Mouse (Mus musculus) heart, adult 2 months (tissue): ENCODE measurements around the gene Macrod1. TPM values are rescaled to one million over a fixed set of nuclear protein-coding genes. Genes with fewer than 3 reads are reported as not detected.

Source experiments
- DNase-seq, 2 experiments: peaks; one replicate each; pipeline ENCODE4 v3.0.0; 2021
- H3K27ac ChIP-seq: fragments of 200-600 bp; 2 replicates; pipeline ENCODE4 v1.8.1; 2022
- H3K27me3 ChIP-seq: fragments of 200-500 bp; 2 replicates; pipeline ENCODE4 v1.6.1; 2012; ENCODE audit warnings: mild to moderate bottlenecking, low read length, inconsistent platforms, mixed read lengths; ENCODE audit not compliant: control insufficient read depth, insufficient read depth
- H3K36me3 ChIP-seq: fragments of 200-500 bp; 2 replicates; pipeline ENCODE4 v1.6.1; 2012; ENCODE audit warnings: low read length, inconsistent platforms; ENCODE audit not compliant: control insufficient read depth, insufficient read depth
- H3K4me1 ChIP-seq: fragments of 200-500 bp; 2 replicates; pipeline ENCODE4 v1.6.1; 2011; ENCODE audit warnings: low read length; ENCODE audit not compliant: control insufficient read depth, insufficient read depth
- H3K4me3 ChIP-seq: fragments of 200-600 bp; 2 replicates; pipeline ENCODE4 v1.8.1; 2022
- H3K79me2 ChIP-seq: fragments of 200-500 bp; replicated peaks from 2 replicates; pipeline ENCODE4 v1.6.1; 2012; ENCODE audit warnings: mild to moderate bottlenecking, inconsistent platforms, low read length, moderate library complexity, mixed read lengths; ENCODE audit not compliant: control insufficient read depth, insufficient read depth
- H3K9ac ChIP-seq: fragments of 200-500 bp; 2 replicates; pipeline ENCODE4 v1.6.1; 2012; ENCODE audit warnings: low read depth, mild to moderate bottlenecking, control low read depth, inconsistent platforms, low read length, mixed read lengths
- CTCF ChIP-seq: fragments of 200-600 bp; IDR thresholded peaks from 2 replicates; pipeline ENCODE4 v1.8.1; 2022; ENCODE audit warnings: antibody characterized with exemption, mild to moderate bottlenecking, moderate library complexity
- EP300 ChIP-seq: fragments of 200-500 bp; IDR thresholded peaks from 2 replicates; pipeline ENCODE4 v1.6.1; 2011; ENCODE audit warnings: low read depth, low read length, control low read depth; ENCODE audit not compliant: insufficient read depth
- POLR2A ChIP-seq: fragments of 200-500 bp; IDR thresholded peaks from 2 replicates; pipeline ENCODE4 v1.6.1; 2011; ENCODE audit warnings: mild to moderate bottlenecking, low read depth, low read length, control low read depth; ENCODE audit not compliant: insufficient read depth
- WGBS: fragments of 180-500 bp; shearing (Covaris S2); methylation state at CpG from one replicate; pipeline ENCODE4 v1.1.7; 2018; 5-methylcytosine and 5-hydroxymethylcytosine counted together
- intact Hi-C: fragments of 180-260 bp; cut with DNase I; formaldehyde crosslinking; loops from one replicate; pipeline ENCODE4 v1.15.1; 2025
- polyA plus RNA-seq: library from polyadenylated mRNA; depleted of rRNA; stranded (reverse); fragments of >200 nt; gene quantifications from 2 replicates; pipeline ENCODE4 v1.2.3, GENCODE M21; 2012
- total RNA-seq, 2 experiments: library from RNA; stranded (reverse); gene quantifications; 2 replicates each; pipeline ENCODE4 v1.2.3; 2021

Macrod1 gene
- total and polyA plus RNA-seq, 3 experiments = 262 to 309 (median 278) TPM

DNA sequence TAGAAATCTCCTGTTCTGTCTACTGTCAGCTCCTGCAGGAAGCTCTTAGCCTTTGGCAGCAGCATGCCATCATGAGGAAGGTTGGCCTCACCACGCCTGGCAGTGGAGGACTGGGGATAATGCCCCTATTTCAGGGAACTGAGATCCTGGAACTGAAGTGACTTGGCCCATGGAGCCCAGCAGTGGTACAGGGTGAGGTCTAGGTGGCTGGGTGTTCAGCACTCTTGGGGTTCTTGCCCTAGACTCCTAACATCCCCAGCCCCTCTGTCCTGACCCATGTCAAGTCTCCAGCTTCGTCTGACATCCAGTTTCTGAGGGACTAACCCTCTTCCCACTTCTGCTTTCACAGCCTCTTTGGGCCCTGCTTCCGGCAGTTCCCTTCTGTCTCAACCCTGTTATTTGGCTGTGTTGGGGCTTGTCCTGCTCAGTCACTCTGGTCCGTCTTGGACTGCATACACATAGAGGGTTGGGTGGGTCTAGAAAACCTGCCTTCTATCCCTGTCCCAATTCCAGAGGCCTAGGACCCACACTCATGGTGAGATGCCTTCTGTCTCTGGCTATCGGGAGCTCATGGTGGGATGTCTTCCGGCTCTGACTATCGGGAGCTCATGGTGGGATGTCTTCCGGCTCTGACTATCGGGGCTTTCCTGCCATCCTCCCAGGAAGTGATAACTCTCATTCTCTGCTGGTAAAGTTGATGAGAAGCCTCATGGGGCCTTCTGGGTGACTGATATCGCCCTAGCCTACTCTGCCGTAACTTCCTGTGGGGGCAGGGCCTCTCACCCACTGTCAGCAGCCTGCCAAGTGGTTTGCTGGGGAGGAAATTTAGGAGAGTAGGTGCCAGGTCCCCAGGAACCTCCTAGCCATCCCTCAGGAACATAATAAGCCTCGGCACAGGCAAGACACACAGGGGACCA is 38.8 kb upstream of the Macrod1 start:
- peak; percentile 23 to 45 for DNase-seq
- intact Hi-C loops = no loop called here
- no peaks in the 10 kb centered on the region; the same call in 1 of the 2 replicates for H3K4me1 ChIP-seq
- no peak overlapping the region; the same call in 1 of the 2 replicates for H3K27ac ChIP-seq
- no peaks in the 10 kb centered on the region for H3K36me3 ChIP-seq
- H3K27me3 ChIP-seq = no peaks in the 10 kb centered on the region
- no peaks in the 10 kb centered on the region for H3K79me2 ChIP-seq
- H3K9ac ChIP-seq = no peak overlapping the region
- 51% methylated on average over 12 of the region's 12 CpGs for WGBS
- no peak overlapping the region for H3K4me3 ChIP-seq
- no peak for TF ChIP-seq CTCF

DNA sequence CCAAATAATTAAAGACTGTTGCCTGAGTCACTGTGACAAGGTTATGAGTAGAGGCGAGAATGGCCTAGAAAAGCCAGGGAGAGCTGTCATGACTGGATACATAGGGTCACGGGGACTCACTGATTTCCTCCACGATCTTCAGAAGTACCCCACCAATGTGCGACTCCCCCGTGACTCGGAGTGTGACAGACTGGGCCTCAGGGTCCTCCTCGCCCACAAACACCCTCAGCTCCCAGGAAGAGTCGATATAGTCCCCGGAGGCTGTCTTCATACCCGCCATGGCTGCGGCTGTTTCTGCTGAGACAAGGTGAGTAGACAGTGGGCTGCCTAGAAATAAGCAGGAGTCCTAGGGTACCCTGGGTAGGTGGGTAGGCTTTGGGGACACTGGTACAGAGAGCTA is 38.1 kb upstream of the Macrod1 start:
- Histone ChIP-seq H3K4me3 (no peak overlapping the region), H3K27ac (peak overlapping the region; percentile 33; the same call in 1 of the 2 replicates), H3K27me3 (no peaks in the 10 kb centered on the region), H3K9ac (no peak overlapping the region), H3K4me1 (no peaks in the 10 kb centered on the region; the same call in 1 of the 2 replicates), H3K79me2 (no peaks in the 10 kb centered on the region), H3K36me3 (no peaks in the 10 kb centered on the region)
- no peak for TF ChIP-seq CTCF
- no peak for TF ChIP-seq EP300
- 71% methylated on average over 11 of the region's 11 CpGs for whole genome bisulfite sequencing
- intact Hi-C loops = no loop called here
- DNase-seq = peak in 1 of 2 experiments; percentile 21

DNA sequence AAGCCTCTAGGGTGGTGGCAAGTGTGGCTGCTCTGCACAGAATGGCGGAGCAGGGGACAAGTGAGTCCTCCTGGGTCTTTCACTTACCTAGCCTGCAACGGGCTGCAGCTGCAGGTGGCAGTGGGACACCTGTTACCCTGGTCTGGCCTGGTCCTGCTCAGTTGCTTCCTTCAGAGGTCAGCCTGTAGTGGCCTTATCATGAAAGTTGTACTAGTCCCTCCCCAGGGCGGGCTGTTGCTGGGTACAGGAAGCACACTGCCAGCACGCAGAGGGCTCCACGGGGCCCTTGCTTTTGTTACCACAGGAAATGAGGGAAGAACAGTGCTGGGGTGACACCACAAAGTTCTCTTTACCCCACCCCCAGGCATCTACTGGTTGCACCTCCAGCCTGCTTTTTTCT is 37.4 kb upstream of the Macrod1 start, which contains the start of gene Fermt3:
TSS of gene Fermt3 (minus strand) at position 279 of the 400 bp plus-strand sequence.
- no peaks in the 10 kb centered on the region for H3K27me3 ChIP-seq
- no peaks in the 10 kb centered on the region; the same call in 1 of the 2 replicates for H3K4me1 ChIP-seq
- peak within 1 kb of the TSS; percentile 33; the same call in 1 of the 2 replicates for H3K27ac ChIP-seq
- H3K4me3 ChIP-seq = no peak within 1 kb of the TSS
- WGBS = 40% methylated on average over 5 of the region's 5 CpGs
- intact Hi-C loops = no loop called here
- TF ChIP-seq EP300 (no peak), POLR2A (0 out of 2 replicates have a peak, but pooled peaks have one; percentile 33)
- H3K79me2 ChIP-seq = no peaks in the 10 kb centered on the region
- no peak within 1 kb of the TSS for H3K9ac ChIP-seq
- H3K36me3 ChIP-seq = no peaks in the 10 kb centered on the region
- DNase-seq = peak; percentile 55 to 80

DNA sequence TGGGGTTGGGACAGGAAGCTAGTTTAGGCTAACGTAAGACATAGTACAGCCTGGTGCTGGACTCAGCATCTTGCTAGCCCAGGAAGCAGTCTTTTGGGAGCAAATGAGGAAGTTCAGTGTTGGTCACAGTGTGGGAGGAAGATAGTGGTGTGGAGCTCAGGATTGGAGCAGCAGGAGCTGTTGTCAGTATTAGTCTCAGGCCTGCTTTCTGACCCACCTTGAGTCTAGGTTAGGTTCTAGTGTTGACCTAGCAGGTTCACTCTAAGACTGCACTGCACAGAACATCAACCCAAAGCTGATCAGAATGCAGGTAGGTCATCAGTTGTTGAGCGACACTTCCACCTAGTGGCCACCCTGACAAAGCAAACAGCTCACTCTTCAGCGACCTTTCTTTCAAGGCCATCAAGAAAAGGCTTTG is 36.4 kb upstream of the Macrod1 start:
- 23% methylated on average over 3 of the region's 3 CpGs for WGBS
- no peaks in the 10 kb centered on the region for H3K27me3 ChIP-seq
- no peak overlapping the region for H3K9ac ChIP-seq
- H3K4me3 ChIP-seq = no peak overlapping the region
- peak; percentile 54 to 64 for DNase-seq
- intact Hi-C loops = loop anchor here (1.0 to 5.0 kb wide), 2 partner anchors 96 to 533 kb away; no protein-coding TSS in a partner anchor
- no peaks in the 10 kb centered on the region for H3K79me2 ChIP-seq
- TF ChIP-seq EP300 (peak; percentile 69; the same call in 1 of the 2 replicates), POLR2A (no peak), CTCF (peak; percentile 81)
- H3K27ac ChIP-seq = no peak overlapping the region
- H3K36me3 ChIP-seq = no peaks in the 10 kb centered on the region
- H3K4me1 ChIP-seq = no peaks in the 10 kb centered on the region; the same call in 1 of the 2 replicates

DNA sequence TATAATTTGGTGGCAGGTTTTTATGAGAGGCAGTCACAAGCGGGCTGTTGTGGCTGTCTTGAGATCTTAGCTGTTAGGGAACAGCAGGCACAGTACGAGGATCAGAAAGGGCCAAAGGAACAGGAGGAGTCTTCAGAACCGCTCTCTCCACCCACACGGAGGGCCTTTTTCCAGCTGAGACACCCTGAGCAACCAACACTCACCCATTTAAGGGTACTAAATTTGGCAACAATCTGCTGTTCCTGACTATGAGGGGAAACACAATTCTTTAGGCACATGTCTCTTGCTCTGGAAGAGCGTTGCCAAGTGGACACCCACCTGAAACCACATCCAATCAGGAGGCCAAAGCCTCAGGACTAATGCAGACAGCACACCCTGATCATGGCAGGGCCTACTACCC is 27.1 kb upstream of the Macrod1 start:
- 91% methylated on average over 5 of the region's 5 CpGs for WGBS

DNA sequence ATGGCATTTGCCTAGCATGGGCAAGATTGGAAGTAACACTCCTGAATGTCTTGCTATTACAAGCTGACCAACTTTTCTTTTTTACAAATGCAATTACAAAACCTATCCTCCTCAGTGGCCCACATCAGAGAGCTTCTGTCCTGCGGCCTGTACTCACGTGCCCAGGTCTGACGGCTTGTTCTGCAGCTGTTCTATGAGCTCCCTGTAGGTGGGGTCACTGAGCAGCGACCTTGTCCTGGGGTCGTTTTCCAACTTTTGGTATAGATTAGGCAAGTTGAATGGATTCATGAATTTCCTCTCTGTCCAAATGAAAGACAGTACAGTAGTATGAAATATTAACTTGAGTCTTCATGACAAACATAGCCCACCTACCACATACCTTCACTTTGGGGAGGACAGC is 22.6 kb upstream of the Macrod1 start:
- TF ChIP-seq POLR2A = no peak
- TF ChIP-seq CTCF = no peak
- TF ChIP-seq EP300 = no peak
- Histone ChIP-seq H3K27me3 (no peaks in the 10 kb centered on the region), H3K36me3 (peaks cover 4% of the 10 kb centered on the region), H3K4me3 (no peak overlapping the region), H3K9ac (no peak overlapping the region), H3K4me1 (peaks cover 4% of the 10 kb centered on the region; the same call in 1 of the 2 replicates), H3K27ac (no peak overlapping the region), H3K79me2 (peaks cover 1% of the 10 kb centered on the region; the same call in 1 of the 2 replicates)
- intact Hi-C loops = no loop called here
- no peak for DNase-seq
- 88% methylated on average over 5 of the region's 5 CpGs for WGBS

More for the DNA sequence above, 27.1 kb upstream of the Macrod1 start:
- Histone ChIP-seq H3K27ac (no peak overlapping the region), H3K4me1 (no peaks in the 10 kb centered on the region), H3K4me3 (no peak overlapping the region), H3K79me2 (no peaks in the 10 kb centered on the region), H3K36me3 (peaks cover 4% of the 10 kb centered on the region), H3K27me3 (no peaks in the 10 kb centered on the region), H3K9ac (no peak overlapping the region)
- DNase-seq = no peak
- intact Hi-C loops = no loop called here
- TF ChIP-seq POLR2A (no peak), EP300 (no peak), CTCF (no peak)
